Mouse (Mus musculus): ENCODE results near the gene Slc22a27.
"Not testable (repeated sequence)": the region's sequence is repeated elsewhere in the genome, so short reads cannot be mapped to it uniquely, and the experiment has no call there.

The Slc22a27 gene

DNA sequence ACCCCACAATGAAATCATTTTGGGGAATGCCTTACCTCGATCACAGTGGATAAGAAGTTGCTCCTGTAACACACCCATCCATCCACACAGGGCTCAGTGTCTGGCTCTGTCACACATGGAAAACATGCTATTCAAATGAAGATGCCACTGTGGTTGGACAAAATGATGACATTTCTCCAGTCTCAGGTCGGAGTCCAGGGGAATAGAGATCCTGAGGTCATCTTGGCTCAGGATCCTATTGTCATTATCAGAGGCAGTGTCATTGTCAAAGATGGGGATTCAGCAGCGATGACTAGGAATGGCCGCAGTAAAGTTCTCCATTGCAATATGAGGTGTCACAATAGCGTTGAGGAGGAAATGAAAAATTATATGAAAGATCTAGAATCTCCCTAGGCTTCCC lies at the start of gene Slc22a27:
TSS of gene Slc22a27 (minus strand) at position 101 of the 400 bp plus-strand sequence.
- DNase-seq (ENCODE audit: low spot score in 2 of 2), result not testable (repeated sequence)

DNA sequence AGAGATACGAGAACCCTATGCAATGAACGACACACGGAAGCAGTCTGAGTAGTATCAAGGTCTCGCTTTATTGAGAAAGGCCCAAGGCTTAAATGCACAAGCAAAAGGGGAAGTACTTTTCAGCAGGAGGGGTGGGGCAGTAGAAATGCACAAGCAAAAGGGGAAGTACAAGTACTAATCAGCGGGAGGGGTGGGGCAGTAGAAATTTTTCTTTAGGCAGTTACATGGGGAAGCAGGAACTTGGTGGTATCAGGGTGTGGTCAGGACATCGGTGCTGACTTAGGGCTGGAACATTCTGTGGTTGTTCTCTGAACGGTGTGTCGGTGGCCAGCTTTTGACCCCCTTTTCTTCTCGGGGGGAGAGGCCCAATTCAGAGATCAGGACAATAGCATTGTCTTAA lies 45.8 kb upstream of the Slc22a27 start:
- not testable (repeated sequence) for DNase-seq (ENCODE audit: low spot score in 2 of 2)

DNA sequence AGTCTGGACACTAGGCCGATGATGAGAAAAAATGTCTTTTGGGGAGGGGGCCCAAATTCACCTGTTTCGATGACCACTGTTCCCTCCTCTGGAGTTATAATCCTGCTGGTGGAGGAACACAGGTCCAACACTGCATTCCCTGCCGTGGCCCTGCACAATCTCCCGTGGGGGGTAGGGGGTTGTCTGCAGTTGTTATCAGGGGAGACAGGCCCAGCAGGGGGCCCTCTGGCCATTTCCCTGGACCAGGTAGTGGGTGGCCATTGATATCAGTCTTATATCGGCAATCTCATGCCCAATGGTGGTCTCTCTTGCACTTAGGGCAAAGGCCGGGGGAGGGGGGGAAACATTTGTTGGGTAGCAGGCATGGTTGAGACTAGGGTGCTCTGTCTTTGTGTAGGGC lies 43.3 kb upstream of the Slc22a27 start:
- not testable (repeated sequence) for DNase-seq (ENCODE audit: low spot score in 2 of 2)

DNA sequence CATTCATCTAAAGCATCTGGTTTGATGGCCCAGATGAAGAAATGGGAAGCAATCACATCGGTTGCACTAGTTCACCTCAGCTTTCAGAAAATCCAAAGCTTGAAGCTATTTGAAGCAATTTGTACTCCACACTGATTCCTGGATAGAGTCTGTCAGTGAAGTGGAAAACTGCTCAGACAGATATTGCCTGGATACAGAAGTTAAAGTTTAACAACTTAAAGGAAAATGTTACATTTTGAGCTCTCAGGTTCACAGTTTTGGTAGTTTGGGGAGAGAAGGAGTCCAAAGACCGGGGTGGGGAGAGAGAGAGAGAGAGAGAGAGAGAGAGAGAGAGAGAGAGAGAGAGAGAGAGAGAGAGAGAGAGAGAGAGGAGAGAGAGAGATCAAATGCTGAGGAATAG lies 2.9 kb upstream of the Slc22a27 start:
- DNase-seq (ENCODE audit: low spot score in 2 of 2), result no peak

DNA sequence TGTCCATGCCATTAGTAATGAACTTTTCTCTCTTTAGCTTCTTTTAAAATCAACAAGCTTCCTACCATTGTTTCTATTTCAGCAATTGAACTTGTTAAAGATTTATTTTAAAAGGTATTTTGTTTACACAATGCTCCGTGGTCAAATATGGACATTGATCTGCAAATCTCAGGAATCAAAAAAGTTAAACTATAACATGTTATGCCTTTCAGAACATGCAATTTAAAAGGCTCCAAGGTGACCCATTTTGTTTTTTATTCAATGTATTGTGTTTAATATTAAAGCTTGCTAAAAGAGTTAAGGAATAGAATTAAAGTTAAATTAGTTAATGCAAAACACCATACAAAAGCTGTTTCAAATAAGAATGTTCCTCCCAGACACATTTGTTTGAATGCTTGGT lies 723 bp upstream of the Slc22a27 start:
- DNase-seq (ENCODE audit: low spot score in 2 of 2), result not testable (repeated sequence)

DNA sequence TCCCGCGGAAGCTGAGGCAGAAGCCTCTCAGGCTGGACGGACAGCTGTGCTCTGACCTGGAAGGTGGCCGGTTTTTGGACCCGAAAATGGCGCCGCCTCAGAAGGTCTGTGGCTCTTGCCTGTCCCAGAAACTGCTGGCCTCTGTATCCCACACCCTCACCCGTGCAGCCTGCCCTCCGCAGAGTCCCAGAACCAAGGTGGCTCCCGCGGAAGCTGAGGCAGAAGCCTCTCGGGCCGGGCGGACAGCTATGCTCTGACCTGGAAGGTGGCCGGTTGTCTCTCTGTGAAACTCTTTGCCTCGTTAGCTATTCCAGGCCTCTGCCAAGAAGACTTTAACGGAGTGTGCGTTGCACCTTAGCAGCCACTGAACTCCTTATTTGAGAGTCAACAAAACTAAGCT lies 26.4 kb downstream of the Slc22a27 start:
- not testable (repeated sequence) for DNase-seq (ENCODE audit: low spot score in 2 of 2)

DNA sequence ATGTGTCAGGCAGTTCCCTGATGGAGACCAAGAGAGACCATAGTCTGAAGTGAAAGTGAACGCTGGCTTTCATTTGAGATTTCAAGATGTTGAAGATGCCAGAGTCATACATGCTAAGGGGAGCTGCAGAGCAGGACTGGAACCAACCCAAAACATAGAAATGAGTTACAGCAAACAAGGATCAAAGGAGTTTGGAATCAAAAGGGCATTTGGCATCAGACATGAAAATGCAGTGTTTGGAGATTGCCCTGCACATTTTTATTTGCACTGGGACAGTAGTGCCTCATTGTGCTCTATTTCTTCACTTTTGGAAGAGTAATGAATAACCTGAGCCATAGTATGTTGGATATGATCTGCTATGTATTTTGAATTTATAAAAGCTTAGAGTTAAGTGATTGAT lies 89.2 kb downstream of the Slc22a27 start:
- DNase-seq (ENCODE audit: low spot score in 2 of 2), result no peak

DNA sequence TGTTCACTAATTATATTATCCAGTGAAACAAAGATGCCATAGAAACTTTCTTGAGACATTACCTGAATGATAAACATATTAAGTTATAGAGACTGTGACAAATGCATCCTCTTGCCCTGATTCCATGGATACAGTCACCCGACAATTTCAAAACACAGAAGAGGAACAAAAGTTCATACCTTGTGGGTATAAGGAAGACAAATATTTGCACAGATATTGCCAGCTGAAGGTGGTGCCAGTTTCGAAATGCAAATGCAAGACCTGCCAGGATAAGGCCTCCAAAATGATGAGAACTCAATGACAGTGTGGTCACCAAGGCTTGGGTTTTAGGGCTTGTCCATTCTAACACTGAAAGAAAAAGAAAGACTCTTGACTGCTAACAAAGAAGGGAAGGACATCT lies 136.0 kb downstream of the Slc22a27 start:
- no peak for DNase-seq (ENCODE audit: low spot score in 2 of 2)
